Mouse (Mus musculus) hindlimb bud, embryonic 11.5 days (tissue): ENCODE data around the gene Cdk5rap2.

Experiments used
- DNase-seq: peaks from one replicate; pipeline ENCODE4 v3.0.0-alpha.2; 2012; ENCODE audit warnings: low read depth, low spot score; ENCODE audit errors: extremely low spot score

Cdk5rap2 gene

DNA sequence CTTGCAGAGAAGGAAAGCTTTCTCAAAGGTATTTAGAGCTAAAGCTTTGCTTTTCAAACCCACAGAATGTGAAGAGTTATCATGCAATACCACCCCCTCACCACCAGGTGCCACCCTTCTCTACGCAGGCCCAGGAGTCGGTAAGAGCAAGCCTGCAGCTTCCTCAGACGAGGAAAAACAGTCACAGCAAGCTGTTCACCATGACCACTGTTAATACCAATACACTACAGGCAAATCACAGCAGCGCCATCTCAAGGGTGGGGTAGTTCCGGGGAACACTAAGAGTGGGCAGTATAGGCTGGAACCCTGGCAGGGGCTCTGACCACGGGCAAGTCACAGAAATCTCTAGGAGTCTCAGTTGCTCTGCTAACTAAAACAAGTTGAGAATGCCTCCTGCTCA lies 145.0 kb downstream of the Cdk5rap2 start:
- peak; percentile 20 for DNase-seq

DNA sequence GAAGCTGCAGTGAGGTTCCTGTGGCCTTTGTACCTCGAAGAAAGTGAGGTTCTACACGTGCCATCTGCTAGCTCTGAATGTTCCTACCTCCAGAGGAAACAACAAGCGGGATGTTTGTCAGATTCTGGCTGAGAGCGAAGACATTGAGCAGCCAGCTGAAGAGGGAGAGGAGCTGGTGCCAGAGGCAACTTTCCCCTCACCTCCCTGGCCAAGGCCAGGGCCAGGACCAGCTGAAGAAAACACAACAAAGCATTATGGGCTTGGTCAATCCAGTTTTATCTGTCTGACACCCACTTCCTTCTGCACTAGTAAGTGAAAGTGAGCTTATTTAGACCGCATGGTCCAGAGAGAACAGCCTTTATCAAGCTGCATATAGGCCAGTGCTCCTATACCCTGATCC lies 147.4 kb downstream of the Cdk5rap2 start:
- DNase-seq, result no peak

DNA sequence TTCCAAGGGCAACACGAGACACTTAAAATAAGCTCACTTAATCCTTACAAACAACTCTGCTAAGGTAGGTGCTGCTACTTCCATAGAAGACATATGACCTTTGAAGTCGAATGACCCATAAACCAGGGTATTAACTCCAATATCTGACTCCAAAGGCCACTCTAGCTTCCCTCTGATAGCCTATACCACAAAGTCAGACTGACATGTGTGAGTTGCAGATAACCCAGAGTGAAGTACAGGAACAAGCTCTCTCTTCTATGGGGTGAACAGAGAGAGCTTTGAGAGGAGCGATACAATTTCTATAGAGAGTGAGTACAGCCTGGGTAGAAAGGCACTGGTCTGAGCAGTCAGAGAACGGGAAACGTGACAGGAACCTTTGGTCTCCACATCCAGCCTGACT lies 148.9 kb downstream of the Cdk5rap2 start:
- no peak for DNase-seq

DNA sequence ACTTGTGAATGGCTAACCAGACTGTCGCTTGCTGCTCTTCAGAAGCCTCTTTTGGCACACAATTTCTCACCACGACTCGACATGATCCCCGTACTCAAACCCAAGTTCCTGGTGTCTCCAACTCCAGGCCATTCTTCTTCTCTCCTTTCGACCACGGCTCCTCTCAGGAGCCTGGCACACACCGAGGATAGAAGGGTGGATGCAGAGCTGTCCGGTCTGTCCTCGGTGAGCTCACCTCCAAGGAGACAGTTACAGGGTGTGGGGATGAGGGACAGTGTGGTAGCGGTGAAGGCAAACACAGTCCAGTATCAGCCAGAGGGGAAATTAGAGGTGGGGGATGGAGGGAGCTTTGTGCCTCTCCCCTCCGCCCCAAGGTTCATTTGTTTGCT lies 149.8 kb downstream of the Cdk5rap2 start:
- DNase-seq, result no peak

DNA sequence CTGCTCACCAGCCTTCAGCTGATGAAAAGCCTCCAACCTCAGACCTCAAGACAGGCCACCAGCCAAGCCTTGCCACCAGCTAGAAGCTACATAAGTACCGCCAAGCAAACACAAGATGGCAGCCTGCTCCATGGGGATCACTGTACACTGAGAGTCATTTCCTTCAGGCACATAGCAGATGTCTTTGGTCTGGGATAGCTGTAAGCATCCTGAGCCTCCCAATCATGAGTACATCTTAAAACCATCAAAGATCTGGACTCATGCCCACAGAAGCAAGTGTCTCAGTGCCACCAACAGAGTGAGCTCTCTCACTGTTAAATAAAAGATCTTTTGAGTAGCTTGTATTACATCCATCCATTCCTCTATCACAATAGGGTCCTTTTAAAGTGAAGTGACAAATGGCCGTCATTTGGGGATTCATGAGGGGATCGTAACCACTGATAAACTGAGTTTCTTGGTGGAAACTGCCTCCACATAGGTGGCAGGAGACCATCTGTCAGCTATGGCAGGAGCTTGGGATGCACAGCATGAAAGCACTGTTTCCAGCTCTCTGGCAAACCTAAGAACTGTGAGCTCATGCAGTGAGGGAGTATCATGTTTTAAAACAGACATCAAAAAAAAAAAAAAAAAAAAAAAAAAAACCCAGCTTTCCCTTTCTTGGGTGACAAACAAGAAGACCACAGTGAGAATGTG lies 150.4 kb downstream of the Cdk5rap2 start:
- no peak for DNase-seq

DNA sequence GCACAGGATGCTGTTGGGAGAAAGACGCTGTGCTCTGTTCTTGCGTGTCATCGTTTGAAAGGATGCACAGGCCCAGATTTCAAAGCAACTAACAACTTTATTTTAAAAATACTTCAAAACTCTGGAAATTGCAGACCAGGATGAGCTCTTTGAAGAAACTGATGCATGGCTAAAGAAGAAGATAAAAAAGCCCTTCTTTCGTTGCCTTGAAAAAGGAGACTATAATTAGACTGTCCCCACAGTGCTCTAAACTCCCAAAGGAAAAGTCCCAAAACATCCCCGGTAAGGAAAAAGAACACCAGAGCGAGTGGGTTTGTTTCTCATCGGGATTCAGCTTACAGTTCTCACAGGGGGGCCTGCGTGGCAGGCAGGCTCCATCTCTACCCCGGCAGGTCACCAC lies 151.4 kb downstream of the Cdk5rap2 start:
- DNase-seq, result no peak

DNA sequence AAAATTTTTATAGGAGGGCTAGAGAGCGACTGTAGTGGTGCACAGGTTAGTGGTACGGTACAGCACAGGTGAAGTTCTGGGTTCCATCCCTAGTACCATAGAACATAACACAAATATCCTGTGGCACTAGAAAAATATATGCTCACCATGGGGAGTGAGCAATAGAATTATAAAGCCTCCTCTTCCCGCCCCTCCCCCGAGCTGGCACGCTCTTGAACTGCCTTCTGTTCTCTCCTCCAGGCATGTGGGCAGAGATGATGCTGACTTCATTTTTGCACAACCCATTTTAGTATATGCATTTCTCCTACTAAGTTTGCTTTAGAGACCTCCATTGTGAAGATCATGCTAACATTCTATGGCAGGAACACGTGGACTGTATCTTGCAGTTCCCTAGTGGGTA lies 152.0 kb downstream of the Cdk5rap2 start:
- DNase-seq, result no peak

DNA sequence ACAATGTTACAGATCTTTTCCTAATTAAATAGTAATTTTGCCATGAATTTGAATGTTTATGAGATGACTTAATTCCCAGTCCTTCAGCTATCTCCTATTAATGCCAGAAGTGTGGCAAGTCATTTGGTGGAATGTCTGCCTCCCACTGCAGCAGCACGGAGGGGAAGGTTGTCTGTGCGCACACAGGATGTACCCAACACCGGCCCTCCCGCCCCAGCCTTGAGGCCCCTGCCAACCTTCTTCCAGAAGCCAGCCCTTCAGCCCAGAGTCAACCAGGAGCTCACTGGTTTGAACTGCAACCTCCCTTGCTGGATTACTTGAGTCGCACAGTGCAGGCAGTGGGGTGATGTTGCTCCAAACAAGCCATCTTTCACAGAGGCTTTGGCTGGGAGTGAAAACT lies 158.5 kb downstream of the Cdk5rap2 start:
- no peak for DNase-seq

DNA sequence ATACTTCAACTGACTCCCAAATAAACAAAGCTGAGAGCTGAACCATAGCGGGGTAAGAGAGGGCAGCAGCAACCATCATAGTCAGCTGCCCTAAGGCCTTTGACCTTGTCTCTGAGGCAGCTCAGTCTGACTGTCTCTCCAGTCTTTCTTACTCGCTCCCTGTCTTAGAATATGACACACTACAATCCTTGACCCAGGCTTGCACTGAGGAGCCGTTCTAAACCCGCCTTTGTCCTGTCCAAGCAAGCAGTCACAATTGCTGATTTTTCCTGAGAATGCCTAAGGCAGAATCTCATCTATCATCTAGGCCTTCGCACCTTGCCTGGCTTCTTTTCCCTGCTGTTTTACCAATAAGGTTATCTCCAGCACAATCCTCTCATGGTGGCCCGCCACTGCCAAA lies 164.5 kb downstream of the Cdk5rap2 start:
- DNase-seq, result no peak

DNA sequence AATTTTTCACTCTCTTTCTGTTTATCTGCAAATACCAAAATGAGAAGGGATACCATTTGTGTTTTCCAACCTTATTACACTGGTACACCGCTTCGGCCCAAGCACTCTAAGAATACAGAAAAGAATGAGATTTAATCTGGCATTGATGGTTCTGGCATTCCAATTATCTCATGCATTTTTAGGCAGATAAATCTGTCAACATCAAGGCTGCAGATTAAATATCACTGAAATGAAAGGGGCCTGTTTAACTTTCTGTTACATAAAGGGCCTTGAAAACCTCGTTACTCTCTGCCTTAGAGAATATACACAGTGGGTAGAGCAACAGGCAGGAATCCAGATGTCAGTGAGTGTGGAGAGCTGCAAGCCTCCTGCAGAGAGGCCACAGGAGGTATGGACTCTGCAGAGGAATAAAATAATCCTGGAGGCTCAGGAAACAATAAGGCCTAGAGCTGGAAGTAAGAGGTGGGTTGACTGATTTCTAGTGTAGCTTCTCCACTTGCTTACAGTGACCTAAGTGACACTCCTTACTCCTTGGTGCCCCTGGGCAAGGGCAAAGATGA lies 166.6 kb downstream of the Cdk5rap2 start:
- DNase-seq, result no peak

DNA sequence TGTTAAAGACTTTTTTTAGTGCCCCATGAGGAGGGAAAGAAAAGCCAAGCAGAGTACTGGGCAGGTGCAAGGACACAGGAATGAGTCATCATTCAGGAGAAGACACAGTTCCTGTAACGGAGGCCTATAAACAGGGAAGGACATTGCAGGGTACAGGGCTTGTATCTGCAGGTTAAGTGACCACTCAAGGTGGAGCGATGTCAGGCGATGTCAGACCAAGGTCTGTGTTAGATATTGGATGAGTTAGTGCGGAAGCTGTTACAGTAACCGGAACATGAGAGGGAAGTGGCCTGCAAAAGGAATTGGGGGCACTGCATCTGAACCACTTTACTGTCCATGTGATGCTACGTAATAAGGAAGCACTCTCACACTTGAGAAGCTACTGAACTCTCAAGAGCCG lies 170.5 kb downstream of the Cdk5rap2 start:
- DNase-seq, result no peak

DNA sequence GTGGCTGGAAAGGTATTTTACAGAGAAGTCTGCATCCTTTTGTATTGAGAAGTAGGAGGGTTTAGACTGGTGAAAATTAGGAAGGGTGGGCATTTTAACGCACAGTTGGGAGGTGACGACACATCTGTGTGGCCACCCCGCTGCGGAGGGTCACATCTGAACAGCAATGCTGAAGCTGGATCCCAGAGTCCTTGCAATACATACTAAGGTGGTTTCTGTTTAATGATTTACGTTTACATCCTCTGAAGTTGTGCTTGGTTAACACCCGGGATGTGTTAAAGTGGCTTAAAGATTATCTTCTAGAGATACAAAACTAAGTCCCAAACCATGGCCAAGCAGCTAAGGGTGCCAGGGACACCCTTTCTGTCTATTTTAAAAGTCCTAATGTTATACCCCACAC lies 171.4 kb downstream of the Cdk5rap2 start:
- no peak for DNase-seq

DNA sequence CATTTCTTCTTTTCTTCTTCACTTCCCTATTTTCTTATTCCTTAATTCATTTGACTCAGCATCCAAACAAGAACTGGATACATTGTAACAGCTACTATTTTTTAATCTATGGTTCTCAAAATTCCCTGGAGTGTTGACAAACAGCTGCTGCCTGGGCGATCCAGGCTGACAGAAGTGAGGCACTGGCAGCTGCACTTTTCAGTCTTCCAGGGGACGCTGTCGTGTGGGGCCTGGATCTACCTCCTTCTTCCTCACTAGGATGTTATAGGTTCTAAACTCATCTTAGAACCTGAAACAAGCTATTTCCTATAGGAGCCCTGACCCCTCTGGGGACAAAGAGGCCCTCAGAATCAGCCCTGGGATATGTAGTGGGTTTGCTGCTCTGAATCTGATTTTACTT lies 177.9 kb downstream of the Cdk5rap2 start:
- no peak for DNase-seq

DNA sequence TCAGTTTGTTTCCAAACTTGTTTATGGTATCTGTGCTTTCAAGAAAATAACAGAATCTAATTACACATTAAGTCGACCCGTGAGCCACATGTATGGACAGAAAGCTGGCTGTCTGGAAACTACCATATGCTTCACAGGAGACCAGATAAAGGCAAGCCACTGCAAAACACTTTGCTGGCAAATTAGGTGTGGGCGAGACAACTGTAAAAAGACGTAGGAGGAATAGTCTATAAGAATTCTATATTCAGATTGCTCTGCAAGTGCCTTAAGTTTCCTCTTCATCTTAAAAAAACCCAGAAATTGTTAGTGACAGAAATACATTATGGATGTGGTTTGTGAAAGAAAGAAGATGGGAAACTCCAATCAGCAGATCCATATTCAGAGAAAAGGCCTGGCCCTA lies 180.4 kb downstream of the Cdk5rap2 start:
- DNase-seq, result no peak

DNA sequence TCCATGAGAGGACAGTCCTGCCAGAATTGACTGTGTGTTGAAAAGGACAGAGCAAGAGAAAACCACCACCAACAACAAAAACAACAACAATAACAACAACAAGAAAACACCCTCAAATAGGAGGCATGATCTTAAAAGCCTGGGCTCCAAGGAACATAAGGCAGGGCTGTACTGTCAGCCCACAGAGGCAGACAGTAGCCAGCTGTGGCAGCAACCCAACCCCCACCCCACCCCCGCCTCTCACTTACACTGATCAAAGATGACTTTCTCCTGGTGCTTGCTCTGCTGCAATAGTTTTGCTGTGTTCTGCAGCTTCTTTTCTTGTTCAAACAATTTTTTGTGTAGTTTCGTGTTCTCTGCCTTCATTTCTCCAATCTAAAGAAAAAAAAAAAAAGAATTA lies 181.9 kb downstream of the Cdk5rap2 start:
- DNase-seq, result no peak

DNA sequence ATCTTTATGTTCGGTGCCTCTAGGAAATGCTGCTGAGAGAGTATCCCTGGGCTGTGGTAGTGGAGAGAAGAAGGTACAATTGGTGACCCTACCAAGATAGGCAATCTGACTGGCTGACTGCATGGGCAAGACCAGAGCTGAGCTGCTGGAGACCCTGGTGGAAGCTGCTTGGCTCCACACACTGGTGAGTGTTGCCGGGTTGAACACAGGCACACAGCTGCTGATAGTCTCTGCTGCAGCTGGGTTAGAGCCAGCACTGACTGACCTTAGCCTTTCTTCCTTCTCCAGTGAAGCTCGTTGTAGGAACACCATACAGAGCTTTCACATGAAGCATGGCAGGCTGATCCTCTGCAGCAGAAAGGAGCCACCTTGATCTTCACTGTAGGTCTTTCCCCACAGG lies 182.6 kb downstream of the Cdk5rap2 start:
- DNase-seq, result no peak

DNA sequence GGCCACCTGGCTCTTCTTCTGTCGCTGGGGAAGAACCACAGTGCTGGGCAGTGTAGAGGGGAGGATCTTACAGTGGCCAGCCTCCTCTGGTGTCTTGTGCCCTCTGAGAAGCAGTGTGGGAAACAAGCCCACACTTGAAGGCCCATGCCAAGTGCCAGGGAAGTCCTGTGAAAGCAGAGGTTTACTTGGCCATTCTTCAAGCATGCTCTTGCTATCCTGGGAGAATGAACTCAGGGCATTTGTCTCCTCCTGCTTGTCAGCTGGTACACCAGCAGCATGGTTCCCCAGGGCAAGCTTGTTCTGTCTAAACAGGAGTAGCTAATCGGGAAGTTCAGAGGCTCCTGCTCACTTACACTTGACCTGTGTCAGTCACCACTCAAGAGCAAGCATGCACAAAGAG lies 185.7 kb downstream of the Cdk5rap2 start:
- DNase-seq, result no peak

DNA sequence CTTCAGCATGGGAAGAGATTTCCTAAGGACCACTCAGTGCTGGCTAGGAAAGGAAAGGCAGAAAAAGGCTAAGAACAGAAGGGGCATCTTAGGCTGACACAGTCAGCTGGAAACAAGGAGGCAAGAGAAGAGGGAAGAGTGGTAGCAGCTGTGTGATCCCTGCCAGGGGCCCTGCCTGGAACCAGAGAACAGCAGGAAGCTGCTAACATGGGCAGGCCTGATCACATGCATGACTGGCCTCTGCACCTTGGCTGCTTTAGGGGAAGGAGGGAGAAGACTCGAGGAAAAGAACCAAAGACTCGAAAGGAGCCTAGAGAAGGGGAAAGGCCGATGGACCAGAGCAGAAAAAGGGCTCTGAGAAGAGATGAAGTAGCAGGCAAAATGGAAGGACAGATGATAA lies 188.4 kb downstream of the Cdk5rap2 start:
- DNase-seq, result no peak

DNA sequence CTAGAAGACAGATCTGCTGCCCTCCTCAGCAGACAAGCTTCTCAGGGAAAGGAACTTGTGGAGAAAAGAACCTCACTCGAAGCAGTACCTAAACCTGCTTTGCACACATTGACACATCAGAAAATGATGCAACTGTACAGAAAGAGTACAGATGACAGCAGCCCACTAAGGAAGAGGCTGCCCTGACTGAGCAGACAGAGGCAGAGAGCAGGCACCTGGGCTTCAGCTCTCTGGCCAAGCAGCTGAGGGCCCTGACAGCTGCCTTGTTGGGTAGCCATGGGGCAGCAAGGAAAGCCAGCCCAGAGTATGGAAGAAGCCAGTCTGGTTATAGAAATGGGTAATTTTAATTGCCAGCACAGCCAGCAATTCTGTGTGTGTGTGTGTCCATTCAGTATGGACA lies 188.9 kb downstream of the Cdk5rap2 start:
- DNase-seq, result no peak

DNA sequence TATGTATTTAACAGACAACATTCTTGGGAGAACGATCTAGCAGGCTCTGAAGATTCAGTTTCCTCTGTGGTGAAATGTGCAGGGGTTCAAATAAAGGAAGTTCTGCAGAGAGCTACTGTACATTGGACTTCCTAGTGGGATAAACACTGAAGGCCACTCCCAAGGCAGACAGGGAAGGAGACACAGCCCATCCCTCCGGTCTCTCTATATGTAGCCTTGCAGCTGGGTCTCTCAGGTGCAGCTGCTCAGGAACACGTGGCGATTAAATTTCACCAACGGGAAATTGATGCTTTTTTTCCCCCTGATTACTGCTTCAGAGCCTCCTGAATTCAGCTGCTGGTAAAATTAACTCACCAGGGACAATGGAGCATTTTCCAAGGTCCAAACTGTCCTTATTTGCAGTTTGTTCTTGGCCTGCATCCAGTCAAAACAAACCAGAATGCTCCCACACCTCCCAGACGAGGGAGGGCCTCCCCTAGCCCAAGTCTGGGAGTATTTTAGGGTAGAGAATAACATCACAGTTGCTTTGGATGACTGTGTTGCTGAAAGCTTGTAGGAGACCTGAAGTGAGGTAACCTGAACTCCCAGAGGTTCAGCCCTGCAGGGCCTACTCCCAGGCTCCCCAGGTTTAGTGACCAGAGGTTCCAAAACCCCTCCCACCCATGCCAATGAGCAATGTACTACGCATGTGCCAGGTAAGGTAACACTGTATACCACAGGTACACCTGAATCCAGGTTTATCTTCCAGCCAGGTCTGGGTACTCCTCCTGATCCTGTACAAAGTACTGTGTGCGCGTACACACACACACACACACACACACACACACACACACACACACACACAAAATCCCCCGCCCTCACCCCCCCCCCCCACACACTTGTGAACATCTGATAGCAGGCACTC lies 189.7 kb downstream of the Cdk5rap2 start:
- no peak for DNase-seq

DNA sequence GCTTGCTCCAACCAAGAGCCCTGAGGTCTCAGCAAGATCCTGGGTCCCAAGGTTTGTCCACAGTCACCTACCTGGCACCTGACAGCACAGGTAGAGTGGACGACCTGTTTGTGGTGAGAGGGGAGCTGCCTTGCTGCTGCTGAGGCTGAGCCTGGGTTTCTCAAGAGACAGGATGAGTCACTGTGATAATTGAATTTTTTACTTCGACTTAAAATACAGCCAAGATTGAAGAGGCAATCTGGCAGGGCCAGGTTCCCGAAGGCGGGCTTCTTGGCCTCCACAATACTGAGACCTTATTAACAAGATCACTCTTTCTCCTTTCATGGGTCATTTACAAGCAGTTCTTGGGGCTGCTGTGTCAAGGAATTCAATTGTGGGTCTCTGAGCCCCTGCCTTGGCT lies 190.5 kb downstream of the Cdk5rap2 start:
- DNase-seq, result no peak

DNA sequence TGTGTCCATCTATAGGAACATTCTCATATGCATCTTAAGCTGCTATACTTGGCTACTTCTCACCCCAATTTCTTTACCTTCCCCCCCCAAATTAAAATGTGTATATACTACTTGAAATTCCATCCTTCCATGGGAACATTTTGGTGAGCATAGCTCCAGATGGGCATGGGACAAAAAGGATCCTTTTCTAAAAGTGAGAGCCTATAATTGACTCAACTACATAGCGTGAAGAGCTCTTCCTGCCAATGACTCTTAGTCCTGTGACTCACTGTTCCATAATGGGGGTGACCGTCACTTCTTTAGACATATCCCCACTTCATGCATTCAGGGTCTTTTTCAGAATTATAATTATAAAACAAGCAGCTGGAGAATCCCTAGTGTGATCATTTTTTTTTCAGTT lies 224.3 kb downstream of the Cdk5rap2 start:
- no peak for DNase-seq
